Mouse (Mus musculus): ENCODE measurements around the gene Aqp6.

DNA sequence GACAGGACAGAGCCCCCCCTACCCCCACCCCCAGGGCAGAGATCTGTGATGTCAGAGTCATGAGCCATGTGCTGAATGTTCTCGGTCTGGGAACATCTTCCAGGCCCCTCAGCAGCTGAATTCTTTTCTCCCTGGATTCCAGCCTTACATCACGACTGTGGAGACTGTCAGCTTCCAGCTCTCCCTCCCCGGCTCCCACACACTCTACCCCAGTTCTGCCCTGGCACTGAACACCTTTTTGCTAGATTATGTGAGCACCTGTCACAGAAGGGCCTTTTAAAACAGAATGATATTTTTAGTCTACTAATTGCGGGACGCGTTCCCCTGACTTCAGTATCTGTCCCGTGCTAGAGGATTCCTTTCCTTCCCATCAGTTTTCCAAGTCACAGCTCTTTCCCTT lies 10.4 kb downstream of the Aqp6 start:
- TF ChIP-seq CTCF (conservative IDR thresholded peaks at IDR 0.05; ENCODE audit: low read length) = no peak
- TF ChIP-seq POU5F1 (IDR thresholded peaks at IDR 0.05; ENCODE audit: borderline replicate concordance, low read length) = no peak

All from E14TG2a.4 (cell line).